Mouse (Mus musculus) intestine, embryonic 16.5 days (tissue): ENCODE measurements at regions not wholly inside any gene's neighbourhood (a gene's known extent, or its start where the extent isn't known, plus 50 kb on each side); places are given as distances from the start of the nearest gene placed in this dataset.

Source experiments
- ATAC-seq: fragments of 200-750 bp; cut with Nextera tagmentation; 2 replicates; pipeline ENCODE4 v1.8.0; 2017; ENCODE audit warnings: moderate TSS enrichment, moderate library complexity
- H3K27ac ChIP-seq: fragments of 300-500 bp; sonication (generic); 2 replicates; pipeline ENCODE4 v1.5.1; 2014; ENCODE audit warnings: mild to moderate bottlenecking, low read length
- H3K27me3 ChIP-seq: fragments of 300-500 bp; sonication (generic); replicated peaks from 2 replicates; pipeline ENCODE4 v1.6.1; 2014; ENCODE audit warnings: low read length, control low read depth, mixed read lengths; ENCODE audit not compliant: control insufficient read depth, insufficient read depth
- H3K36me3 ChIP-seq: fragments of 300-500 bp; sonication (generic); 2 replicates; pipeline ENCODE4 v1.6.1; 2014; ENCODE audit warnings: low read length, control low read depth; ENCODE audit not compliant: control insufficient read depth, insufficient read depth
- H3K4me1 ChIP-seq: fragments of 300-500 bp; sonication (generic); 2 replicates; pipeline ENCODE4 v1.6.1; 2014; ENCODE audit warnings: low read length, control low read depth, mixed read lengths; ENCODE audit not compliant: control insufficient read depth, insufficient read depth
- H3K4me2 ChIP-seq: fragments of 300-500 bp; sonication (generic); 2 replicates; pipeline ENCODE4 v1.6.1; 2014; ENCODE audit warnings: low read depth, low read length, control low read depth
- H3K4me3 ChIP-seq: fragments of 300-500 bp; sonication (generic); 2 replicates; pipeline ENCODE4 v1.5.1; 2014; ENCODE audit warnings: mild to moderate bottlenecking, low read length
- H3K9ac ChIP-seq: fragments of 300-500 bp; sonication (generic); 2 replicates; pipeline ENCODE4 v1.6.1; 2014; ENCODE audit warnings: low read depth, low read length
- H3K9me3 ChIP-seq: fragments of 300-500 bp; sonication (generic); 2 replicates; pipeline ENCODE4 v1.6.1; 2016; ENCODE audit warnings: low read length, control low read depth; ENCODE audit not compliant: control insufficient read depth
- WGBS: fragments of 180-500 bp; shearing (Covaris S2); extraction: QIAGEN DNeasy Blood & Tissue Kit; methylation state at CpG from one replicate; pipeline ENCODE4 v1.1.7; 2014; 5-methylcytosine and 5-hydroxymethylcytosine counted together

- H3K27ac ChIP-seq = no peak overlapping the region
- no peaks in the 10 kb centered on the region for H3K4me1 ChIP-seq
- H3K9ac ChIP-seq = no peak overlapping the region
- ATAC-seq = no peak
- WGBS = 68% methylated on average over 5 of the region's 5 CpGs
- no peaks in the 10 kb centered on the region for H3K36me3 ChIP-seq
- no peaks in the 10 kb centered on the region for H3K27me3 ChIP-seq
- no peak overlapping the region for H3K4me2 ChIP-seq
- no peaks in the 10 kb centered on the region for H3K9me3 ChIP-seq
- H3K4me3 ChIP-seq = no peak overlapping the region
Observed at GRCm38 (mm10) chr17:64426536-64426935, 94.8 kb upstream of the Pja2 start.

GRCm38 (mm10) chr17:64439571-64439970 lies 107.9 kb upstream of the Pja2 start:
- Histone ChIP-seq H3K9ac (no peak overlapping the region), H3K9me3 (no peaks in the 10 kb centered on the region), H3K4me1 (no peaks in the 10 kb centered on the region), H3K4me3 (no peak overlapping the region), H3K36me3 (no peaks in the 10 kb centered on the region), H3K4me2 (no peak overlapping the region), H3K27me3 (no peaks in the 10 kb centered on the region), H3K27ac (no peak overlapping the region)
- WGBS = 79% methylated on average over 1 of the region's 1 CpGs
- ATAC-seq = no peak

GRCm38 (mm10) chr17:64454736-64455135 lies 123.0 kb upstream of the Pja2 start:
- Histone ChIP-seq H3K9me3 (no peaks in the 10 kb centered on the region), H3K4me1 (no peaks in the 10 kb centered on the region), H3K4me2 (no peak overlapping the region), H3K27me3 (no peaks in the 10 kb centered on the region), H3K36me3 (no peaks in the 10 kb centered on the region), H3K9ac (no peak overlapping the region), H3K4me3 (no peak overlapping the region), H3K27ac (no peak overlapping the region)
- 57% methylated on average over 2 of the region's 2 CpGs for WGBS
- ATAC-seq = no peak

GRCm38 (mm10) chr17:64466273-64466672 lies 134.3 kb upstream of the Man2a1 start:
- no peak overlapping the region for H3K9ac ChIP-seq

GRCm38 (mm10) chr17:64466746-64467145 lies 133.8 kb upstream of the Man2a1 start:
- H3K4me2 ChIP-seq = no peak overlapping the region
- no peak overlapping the region for H3K27ac ChIP-seq
- no peaks in the 10 kb centered on the region for H3K4me1 ChIP-seq
- no peak for ATAC-seq
- no peaks in the 10 kb centered on the region for H3K36me3 ChIP-seq
- H3K27me3 ChIP-seq = no peaks in the 10 kb centered on the region
- H3K4me3 ChIP-seq = no peak overlapping the region
- no peak overlapping the region for H3K9ac ChIP-seq
- H3K9me3 ChIP-seq = no peaks in the 10 kb centered on the region
- WGBS = 79% methylated on average over 9 of the region's 9 CpGs

More at GRCm38 (mm10) chr17:64466273-64466672, 134.3 kb upstream of the Man2a1 start:
- Histone ChIP-seq H3K36me3 (no peaks in the 10 kb centered on the region), H3K4me1 (no peaks in the 10 kb centered on the region), H3K9me3 (no peaks in the 10 kb centered on the region), H3K4me3 (no peak overlapping the region), H3K27me3 (no peaks in the 10 kb centered on the region), H3K27ac (no peak overlapping the region), H3K4me2 (no peak overlapping the region)
- no peak for ATAC-seq
- WGBS = 77% methylated on average over 7 of the region's 7 CpGs

GRCm38 (mm10) chr17:64467297-64467696 lies 133.2 kb upstream of the Man2a1 start:
- WGBS = 76% methylated on average over 10 of the region's 12 CpGs
- Histone ChIP-seq H3K9me3 (no peaks in the 10 kb centered on the region), H3K9ac (no peak overlapping the region), H3K27ac (no peak overlapping the region), H3K27me3 (no peaks in the 10 kb centered on the region), H3K36me3 (no peaks in the 10 kb centered on the region), H3K4me1 (no peaks in the 10 kb centered on the region), H3K4me2 (no peak overlapping the region), H3K4me3 (no peak overlapping the region)
- ATAC-seq = no peak

GRCm38 (mm10) chr17:64469754-64470400 lies 130.7 kb upstream of the Man2a1 start:
- Histone ChIP-seq H3K27ac (no peak overlapping the region), H3K36me3 (no peaks in the 10 kb centered on the region), H3K4me1 (no peaks in the 10 kb centered on the region), H3K4me3 (no peak overlapping the region), H3K27me3 (no peaks in the 10 kb centered on the region), H3K9ac (no peak overlapping the region), H3K4me2 (peak overlapping the region; percentile 7; the same call in 1 of the 2 replicates), H3K9me3 (no peaks in the 10 kb centered on the region)
- ATAC-seq = no peak
- 36% methylated on average over 12 of the region's 12 CpGs for WGBS

- 18% methylated on average over 1 of the region's 1 CpGs for WGBS
- Histone ChIP-seq H3K4me2 (no peak overlapping the region), H3K27ac (no peak overlapping the region), H3K9me3 (no peaks in the 10 kb centered on the region), H3K4me1 (no peaks in the 10 kb centered on the region), H3K36me3 (no peaks in the 10 kb centered on the region), H3K4me3 (no peak overlapping the region), H3K9ac (no peak overlapping the region), H3K27me3 (no peaks in the 10 kb centered on the region)
- ATAC-seq = no peak
Observed at GRCm38 (mm10) chr17:64480607-64481038, 119.9 kb upstream of the Man2a1 start.

- Histone ChIP-seq H3K4me3 (no peak overlapping the region), H3K4me1 (no peaks in the 10 kb centered on the region), H3K4me2 (no peak overlapping the region), H3K9me3 (no peaks in the 10 kb centered on the region), H3K36me3 (no peaks in the 10 kb centered on the region), H3K9ac (no peak overlapping the region), H3K27me3 (no peaks in the 10 kb centered on the region), H3K27ac (no peak overlapping the region)
- 82% methylated on average over 4 of the region's 4 CpGs for WGBS
- no peak for ATAC-seq
Observed at GRCm38 (mm10) chr17:64484835-64485234, 115.7 kb upstream of the Man2a1 start.

GRCm38 (mm10) chr17:64489769-64490335 lies 110.7 kb upstream of the Man2a1 start:
- no peak overlapping the region for H3K4me2 ChIP-seq
- no peak overlapping the region for H3K4me3 ChIP-seq
- no peaks in the 10 kb centered on the region for H3K4me1 ChIP-seq
- ATAC-seq = no peak
- 89% methylated on average over 2 of the region's 2 CpGs for WGBS
- no peaks in the 10 kb centered on the region for H3K9me3 ChIP-seq
- no peak overlapping the region for H3K9ac ChIP-seq
- no peaks in the 10 kb centered on the region for H3K36me3 ChIP-seq
- H3K27me3 ChIP-seq = no peaks in the 10 kb centered on the region
- no peak overlapping the region for H3K27ac ChIP-seq
